In the genomic region with DNA sequence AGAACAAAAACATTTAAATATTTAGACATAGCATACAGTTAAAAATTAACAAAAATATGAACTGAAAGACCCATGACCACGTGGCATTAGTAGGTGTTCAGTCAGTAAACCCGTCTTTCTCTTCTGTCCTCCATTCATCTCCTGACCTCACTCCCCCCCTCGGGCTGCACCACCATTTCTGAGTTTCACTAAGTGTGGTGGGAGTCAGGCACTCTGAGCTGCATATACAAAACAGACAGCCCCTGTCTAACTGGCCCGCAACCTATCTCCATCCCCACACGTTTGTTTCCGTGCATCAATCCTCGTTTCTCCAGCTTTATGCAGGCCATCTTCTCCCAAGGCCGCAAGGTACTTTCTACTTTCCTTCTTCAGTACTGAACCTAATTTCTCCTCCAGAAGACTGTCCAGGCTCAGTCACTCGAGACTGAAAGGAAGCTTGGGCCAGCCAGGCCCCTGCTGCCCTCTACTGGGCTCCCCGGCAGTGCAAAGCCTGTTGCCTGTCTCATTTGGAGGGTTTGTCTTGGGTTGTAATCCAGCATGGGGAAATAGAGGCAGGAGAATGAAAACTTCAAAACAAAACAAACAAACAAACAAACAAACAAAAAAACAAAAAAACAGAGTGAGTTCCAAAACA, we compare ENCODE assay signal across 8 mouse cellular contexts. TPM values are rescaled to one million over a fixed set of nuclear protein-coding genes. Genes with fewer than 3 reads are reported as not detected.
DNase-seq lines count a peak whose midpoint lies in the region; ATAC-seq and TF ChIP-seq lines count a peak whose summit lies in the region.

No protein-coding gene starts in this region.

- 38% methylated on average over 10 of the region's 10 CpGs for WGBS in forebrain, embryonic 14.5 days

- H3K4me3 ChIP-seq in MEL (ENCODE audit: control insufficient read depth in 1 of 2, insufficient read depth in 1 of 2, low read depth in 2 of 2, low read length in 2 of 2) = peak overlapping the region; percentile 61 to 62
- H3K4me3 ChIP-seq in forebrain, embryonic 14.5 days (ENCODE audit: low read depth, low read length) = no peak overlapping the region
- H3K4me3 ChIP-seq in layer of hippocampus, adult 2 months = no peak overlapping the region

- no peak for TF ChIP-seq EP300 in MEL (IDR thresholded peaks at IDR 0.05; ENCODE audit: low read depth in 1 of 2, low read length in 2 of 2)

- no peak overlapping the region for H3K4me2 ChIP-seq in forebrain, embryonic 14.5 days (ENCODE audit: low read length)

- no peaks in the 10 kb centered on the region for H3K4me1 ChIP-seq in MEL (ENCODE audit: control insufficient read depth in 1 of 2, insufficient read depth in 2 of 2, low read length in 2 of 2)
- H3K4me1 ChIP-seq in forebrain, embryonic 14.5 days (ENCODE audit: control insufficient read depth, insufficient read depth, low read length) = no peaks in the 10 kb centered on the region

- H3K9me3 ChIP-seq in MEL (replicated peaks; ENCODE audit: insufficient read depth, low read length) = no peaks in the 10 kb centered on the region
- no peaks in the 10 kb centered on the region for H3K9me3 ChIP-seq in forebrain, embryonic 14.5 days (replicated peaks; ENCODE audit: control insufficient read depth, low read length)

- ATAC-seq in forebrain, embryonic 14.5 days = peak; percentile 83

- H3K27me3 ChIP-seq in MEL (ENCODE audit: control insufficient read depth in 1 of 2, insufficient read depth in 2 of 2, low read length in 2 of 2) = no peaks in the 10 kb centered on the region
- H3K27me3 ChIP-seq in forebrain, embryonic 14.5 days (replicated peaks; ENCODE audit: control insufficient read depth, insufficient read depth, low read length) = no peaks in the 10 kb centered on the region

- DNase-seq in MEL (ENCODE audit: low read depth, low spot score) = peak; percentile 82
- peak; percentile 73 for DNase-seq in brain, adult 2 months (ENCODE audit: low read depth, low spot score)
- peak; percentile 78 for DNase-seq in forebrain, embryonic 14.5 days (ENCODE audit: low spot score)
- DNase-seq in heart, postnatal 25 days (ENCODE audit: low spot score) = peak; percentile 10
- peak; percentile 46 to 61 for DNase-seq in layer of hippocampus, adult 2 months (ENCODE audit: low spot score in 2 of 2)
- peak; percentile 84 for DNase-seq in lung, postnatal 10 days
- DNase-seq in right cerebral cortex, adult 18-20 months = peak; percentile 49
- DNase-seq in c-Kit-positive CD71-positive TER-119-positive erythroid progenitor cells, embryonic 14.5 days (ENCODE audit: low spot score) = no peak

- H3K9ac ChIP-seq in MEL (ENCODE audit: control insufficient read depth, low read depth, low read length, poor library complexity, severe bottlenecking) = peak overlapping the region; percentile 69
- H3K9ac ChIP-seq in forebrain, embryonic 14.5 days (ENCODE audit: low read length) = no peak overlapping the region

- H3K79me2 ChIP-seq in MEL (ENCODE audit: control insufficient read depth, insufficient read depth, low read length, poor library complexity) = no peaks in the 10 kb centered on the region

- no peaks in the 10 kb centered on the region for H3K36me3 ChIP-seq in MEL (ENCODE audit: control insufficient read depth in 1 of 2, insufficient read depth in 2 of 2, low read length in 2 of 2)
- H3K36me3 ChIP-seq in forebrain, embryonic 14.5 days (ENCODE audit: control insufficient read depth, insufficient read depth, low read length) = no peaks in the 10 kb centered on the region

- intact Hi-C loops in heart, postnatal 25 days (cut with DNase I) = loop anchor here (2.0 to 10.0 kb wide), 3 partner anchors 79 to 189 kb away; no protein-coding TSS in a partner anchor

- TF ChIP-seq RAD21 in MEL (IDR thresholded peaks at IDR 0.05; ENCODE audit: low read depth, low read length) = peak; percentile 85

- TF ChIP-seq CTCF in MEL (IDR thresholded peaks at IDR 0.05 in 2 of 3, conservative IDR thresholded peaks at IDR 0.05 in 1 of 3; ENCODE audit: control insufficient read depth in 1 of 3, insufficient read depth in 1 of 3, low read depth in 2 of 3, low read length in 3 of 3, poor library complexity in 1 of 3, severe bottlenecking in 1 of 3) = peak; percentile 66 to 94 (median 94)
- peak; percentile 91 for TF ChIP-seq CTCF in layer of hippocampus, adult 2 months (conservative IDR thresholded peaks at IDR 0.05)

- H3K27ac ChIP-seq in MEL (ENCODE audit: control insufficient read depth, low read depth, low read length) = no peak overlapping the region
- no peak overlapping the region for H3K27ac ChIP-seq in forebrain, embryonic 14.5 days (ENCODE audit: low read depth, low read length)
- H3K27ac ChIP-seq in layer of hippocampus, adult 2 months = no peak overlapping the region

- no peak for TF ChIP-seq POLR2A in MEL (IDR thresholded peaks at IDR 0.05; ENCODE audit: control insufficient read depth in 1 of 2, insufficient read depth in 1 of 2, low read depth in 1 of 2, low read length in 2 of 2, poor library complexity in 1 of 2)

TF ChIP-seq in MEL, 35 proteins besides CTCF, POLR2A, EP300 and RAD21:
- peak; percentile 66; the same call in 1 of the 2 replicates for TF ChIP-seq TBP (IDR thresholded peaks at IDR 0.05; ENCODE audit: low read depth, low read length)
- TF ChIP-seq MXI1 (IDR thresholded peaks at IDR 0.05; ENCODE audit: low read depth, low read length) = 0 out of 2 replicates have a peak, but pooled peaks have one; percentile 19
- no peak for TF ChIP-seq NRF1 (IDR thresholded peaks at IDR 0.05; ENCODE audit: insufficient read depth, low read depth, low read length, poor library complexity, severe bottlenecking)
- no peak for TF ChIP-seq TAL1 (IDR thresholded peaks at IDR 0.05; ENCODE audit: low read length)
- TF ChIP-seq ZC3H11A (IDR thresholded peaks at IDR 0.05; ENCODE audit: low read depth, low read length) = peak; percentile 74
- peak; percentile 90 for TF ChIP-seq SMC3 (IDR thresholded peaks at IDR 0.05; ENCODE audit: low read depth, low read length)

RNA-seq across cellular contexts. Expression of gene Rps13, which starts 10.5 kb away (rescaled TPM):
- total RNA-seq in MEL (2012; rRNA removed) = 1,903 and 1,952 TPM in 2 replicates
- 100 to 1,000 TPM in 1 of 2 experiments, not detected in 1; 388 TPM for polyA plus RNA-seq in MEL (2012; ENCODE audit: insufficient read depth in 1 of 2, insufficient read length in 2 of 2, low read depth in 1 of 2, low replicate concordance in 2 of 2, missing spikeins in 1 of 2)
- polyA plus RNA-seq in forebrain, embryonic 14.5 days (2014; fragmentation: Nextera tagmentation; extraction: Ambion mirVana) = 533 and 675 TPM in 2 replicates
- 100 to 1,000 TPM; 316 to 318 TPM for total RNA-seq in heart, postnatal 25 days (2021)
- total RNA-seq in layer of hippocampus, adult 2 months (2021) = 100 to 1,000 TPM; 242 to 244 TPM

RNA-seq across cellular contexts. Expression of gene Plekha7, which starts 15.3 kb away (rescaled TPM):
- total RNA-seq in MEL (2012; rRNA removed) = 4.4 and 4.9 TPM in 2 replicates
- polyA plus RNA-seq in MEL (2012; ENCODE audit: insufficient read depth in 1 of 2, insufficient read length in 2 of 2, low read depth in 1 of 2, low replicate concordance in 2 of 2, missing spikeins in 1 of 2) = 10 to 100 TPM in 1 of 2 experiments, not detected in 1; 14.5 TPM
- polyA plus RNA-seq in forebrain, embryonic 14.5 days (2014; fragmentation: Nextera tagmentation; extraction: Ambion mirVana) = 3.1 and 4.7 TPM in 2 replicates
- 1 to 10 TPM; 6.7 to 6.8 TPM for total RNA-seq in heart, postnatal 25 days (2021)
- total RNA-seq in layer of hippocampus, adult 2 months (2021) = 10 to 100 TPM; 17.2 to 19.1 TPM

Comparison
In these comparisons a context has a peak if more than half of its experiments do, and no peak if none do; other contexts are left out.
1. H3K4me3 ChIP-seq: peak in MEL (2 of 2); none in forebrain, embryonic 14.5 days (single experiment) and layer of hippocampus, adult 2 months (single experiment).